Mouse (Mus musculus) liver, embryonic 14.5 days (tissue): ENCODE measurements around the gene Rsph9. TPM values are rescaled to one million over a fixed set of nuclear protein-coding genes. Genes with fewer than 3 reads are reported as not detected.

Experiments used
- ATAC-seq: fragments of 200-750 bp; cut with Nextera tagmentation; 2 replicates; pipeline ENCODE4 v1.8.0; 2017; ENCODE audit warnings: moderate number of reproducible peaks, mild to moderate bottlenecking, moderate library complexity; ENCODE audit not compliant: insufficient read depth
- DNase-seq, 3 experiments: peaks; one replicate each; pipeline ENCODE4 v3.0.0-alpha.2; 2012 to 2013; ENCODE audit warnings: low read depth in 3 of 3, low spot score in 3 of 3
- H3K27ac ChIP-seq: fragments of 300-500 bp; sonication (generic); 2 replicates; pipeline ENCODE4 v1.5.1; 2014; ENCODE audit warnings: moderate library complexity, mild to moderate bottlenecking, control low read depth, inconsistent platforms
- H3K27me3 ChIP-seq: fragments of 300-500 bp; sonication (generic); 2 replicates; pipeline ENCODE4 v1.6.1; 2014; ENCODE audit warnings: mild to moderate bottlenecking, low read length, moderate library complexity; ENCODE audit not compliant: control insufficient read depth, insufficient read depth
- H3K36me3 ChIP-seq: fragments of 300-500 bp; sonication (generic); replicated peaks from 2 replicates; pipeline ENCODE4 v1.6.1; 2014; ENCODE audit warnings: low read depth; ENCODE audit not compliant: control insufficient read depth, insufficient read depth
- H3K4me1 ChIP-seq, 2 experiments: fragments of 200-500 bp in 1 of 2; fragments of 300-500 bp in 1 of 2; sonication (generic) in 1 of 2; replicated peaks; 2 replicates each; pipeline ENCODE4 v1.6.1; 2012 to 2014; ENCODE audit warnings: antibody characterized with exemption in 1 of 2, inconsistent platforms in 1 of 2, low read length in 1 of 2; ENCODE audit not compliant: control insufficient read depth in 2 of 2, insufficient read depth in 2 of 2
- H3K4me2 ChIP-seq: fragments of 300-500 bp; sonication (generic); 2 replicates; pipeline ENCODE4 v1.6.1; 2014; ENCODE audit warnings: low read depth, mild to moderate bottlenecking, control low read depth, moderate library complexity
- H3K4me3 ChIP-seq, 2 experiments: fragments of 200-500 bp in 1 of 2; fragments of 300-500 bp in 1 of 2; sonication (generic) in 1 of 2; 2 replicates each; pipeline ENCODE4 v1.5.1; 2012 to 2014; ENCODE audit warnings: low read depth in 2 of 2, low read length in 2 of 2, mild to moderate bottlenecking in 2 of 2, control low read depth in 1 of 2, inconsistent platforms in 1 of 2, moderate library complexity in 1 of 2; ENCODE audit not compliant: insufficient read depth in 1 of 2
- H3K9ac ChIP-seq: fragments of 300-500 bp; sonication (generic); replicated peaks from 2 replicates; pipeline ENCODE4 v1.6.1; 2014; ENCODE audit warnings: mild to moderate bottlenecking, control low read depth, moderate library complexity
- H3K9me3 ChIP-seq: fragments of 300-500 bp; sonication (generic); 2 replicates; pipeline ENCODE4 v1.6.1; 2016; ENCODE audit warnings: low read length, mixed read lengths; ENCODE audit not compliant: control insufficient read depth
- CTCF ChIP-seq: IDR thresholded peaks from 2 replicates; pipeline ENCODE4 v1.5.1; 2016; ENCODE audit warnings: antibody characterized with exemption, low read depth, control low read depth
- EP300 ChIP-seq: IDR thresholded peaks from 2 replicates; pipeline ENCODE4 v1.6.1; 2016; ENCODE audit warnings: antibody characterized with exemption, low read depth
- WGBS: fragments of 180-500 bp; shearing (Covaris S2); extraction: QIAGEN DNeasy Blood & Tissue Kit; methylation state at CpG from one replicate; pipeline ENCODE4 v1.1.7; 2014; ENCODE audit not compliant: insufficient replicate concordance; 5-methylcytosine and 5-hydroxymethylcytosine counted together
- polyA plus RNA-seq, 2 experiments: library from polyadenylated mRNA; depleted of rRNA in 1 of 2; stranded (reverse) in 1 of 2; unstranded in 1 of 2; fragments of >200 nt; fragmentation: Nextera tagmentation in 1 of 2; extraction: Ambion mirVana in 1 of 2; gene quantifications; 2 replicates each; pipeline versions ENCODE4 v1.2.1 to v1.2.3; 2012 to 2014

Rsph9 gene
- polyA plus RNA-seq, 2 experiments, result 0.63 to 0.71 TPM

DNA sequence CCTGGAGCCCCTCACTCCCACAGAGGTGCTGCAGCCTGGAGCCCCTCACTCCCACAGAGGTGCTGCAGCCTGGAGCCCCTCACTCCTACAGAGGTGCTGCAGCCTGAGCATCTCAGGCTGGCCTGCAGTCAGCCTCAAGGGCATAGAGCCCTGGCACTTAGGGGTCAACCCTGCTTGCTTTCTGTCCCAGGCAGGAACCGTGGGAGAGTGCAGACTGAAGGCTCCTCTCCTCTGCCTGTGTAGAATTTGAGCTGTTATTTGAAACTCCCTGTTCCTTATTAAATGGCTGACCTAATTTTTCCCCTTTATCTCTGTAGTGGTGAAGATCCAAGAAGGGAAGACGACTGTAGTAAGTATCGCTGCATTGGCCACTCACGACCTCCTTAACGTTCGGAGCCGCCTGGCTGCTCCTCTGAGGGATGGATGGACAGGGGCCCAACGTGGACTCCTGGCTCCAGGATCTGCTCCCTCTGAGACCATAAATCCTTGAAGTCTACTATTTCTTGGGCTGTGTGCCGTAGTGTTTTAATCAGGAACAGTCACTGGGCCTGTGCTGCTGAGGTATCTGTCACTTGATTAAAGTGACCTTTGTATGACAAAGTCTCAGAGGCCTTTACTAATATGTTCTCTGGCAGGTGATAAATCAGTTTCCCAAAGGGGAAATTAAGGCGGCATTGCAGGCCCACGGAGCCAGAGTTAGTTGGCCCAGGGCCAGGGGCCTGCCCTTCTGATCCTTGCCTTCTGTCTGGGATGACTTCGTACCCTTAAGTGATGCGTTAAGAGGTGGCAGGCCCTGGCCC lies 26.2 kb downstream of the Rsph9 start:
- no peak overlapping the region for H3K27ac ChIP-seq
- no peak for TF ChIP-seq EP300
- no peak for TF ChIP-seq CTCF
- H3K9me3 ChIP-seq, result no peaks in the 10 kb centered on the region
- H3K9ac ChIP-seq, result no peak overlapping the region
- ATAC-seq (no peak), DNase-seq (no peak)
- no peaks in the 10 kb centered on the region for H3K4me1 ChIP-seq
- H3K27me3 ChIP-seq, result no peaks in the 10 kb centered on the region
- 77% methylated on average over 13 of the region's 13 CpGs for WGBS
- no peak overlapping the region for H3K4me2 ChIP-seq
- H3K4me3 ChIP-seq, result no peak overlapping the region
- H3K36me3 ChIP-seq, result peaks cover 3% of the 10 kb centered on the region

DNA sequence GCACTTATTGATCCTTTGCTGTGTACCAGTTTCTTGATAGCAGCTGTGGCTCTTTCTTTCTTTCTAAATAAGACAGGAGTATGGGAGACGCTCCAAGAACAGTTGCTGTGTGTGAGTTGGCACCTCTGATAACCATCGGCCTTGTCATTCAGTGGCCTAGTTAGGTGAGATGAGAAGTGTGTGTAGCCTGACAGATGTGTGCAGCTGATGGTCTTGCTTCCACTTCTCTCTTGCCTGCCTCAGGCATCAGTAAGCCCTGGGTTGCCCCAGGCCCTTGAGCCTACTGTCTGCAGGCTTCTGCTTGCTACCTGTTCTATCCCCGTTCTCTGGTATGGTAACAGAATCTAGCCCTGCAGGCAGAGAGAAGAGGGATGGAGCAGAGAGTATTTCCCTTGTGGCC lies 27.1 kb downstream of the Rsph9 start:
- no peak for ATAC-seq
- Histone ChIP-seq H3K4me1 (peaks cover under 1 to 3% of the 10 kb centered on the region in 2 experiments), H3K27me3 (no peaks in the 10 kb centered on the region), H3K9me3 (no peaks in the 10 kb centered on the region), H3K4me2 (no peak overlapping the region), H3K9ac (no peak overlapping the region), H3K27ac (no peak overlapping the region), H3K36me3 (no peaks in the 10 kb centered on the region; the same call in 1 of the 2 replicates), H3K4me3 (no peak overlapping the region)
- WGBS, result 73% methylated on average over 3 of the region's 3 CpGs
- DNase-seq, result no peak
- no peak for TF ChIP-seq CTCF
- TF ChIP-seq EP300, result no peak

DNA sequence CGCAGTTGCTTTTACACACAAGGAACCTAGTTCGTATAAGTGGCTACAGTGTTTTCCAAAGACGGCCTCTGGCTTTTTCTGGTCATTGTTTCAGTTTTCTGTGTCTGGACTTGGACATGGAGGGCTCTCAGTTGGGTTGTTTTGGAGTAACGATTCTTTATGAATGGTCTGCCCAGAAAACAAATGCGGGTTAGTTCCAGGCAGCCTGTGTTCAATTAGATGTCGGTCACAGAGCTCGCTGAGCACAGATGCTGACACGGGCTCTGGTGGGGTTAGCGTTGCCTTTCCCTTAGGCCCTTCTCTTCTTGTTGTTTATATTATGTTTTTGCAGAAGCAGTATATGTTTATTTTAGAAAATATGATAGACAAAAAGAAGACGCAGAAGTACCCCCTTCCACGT lies 27.9 kb downstream of the Rsph9 start:
- no peaks in the 10 kb centered on the region for H3K9me3 ChIP-seq
- no peak overlapping the region for H3K27ac ChIP-seq
- TF ChIP-seq EP300 (no peak), CTCF (no peak)
- H3K4me1 ChIP-seq, result peaks cover 7 to 9% of the 10 kb centered on the region in 2 experiments
- H3K4me2 ChIP-seq, result no peak overlapping the region
- H3K36me3 ChIP-seq, result no peaks in the 10 kb centered on the region; the same call in 1 of the 2 replicates
- 78% methylated on average over 11 of the region's 11 CpGs for WGBS
- ATAC-seq (no peak), DNase-seq (no peak)
- H3K9ac ChIP-seq, result no peak overlapping the region
- H3K4me3 ChIP-seq, result no peak overlapping the region
- no peaks in the 10 kb centered on the region for H3K27me3 ChIP-seq

DNA sequence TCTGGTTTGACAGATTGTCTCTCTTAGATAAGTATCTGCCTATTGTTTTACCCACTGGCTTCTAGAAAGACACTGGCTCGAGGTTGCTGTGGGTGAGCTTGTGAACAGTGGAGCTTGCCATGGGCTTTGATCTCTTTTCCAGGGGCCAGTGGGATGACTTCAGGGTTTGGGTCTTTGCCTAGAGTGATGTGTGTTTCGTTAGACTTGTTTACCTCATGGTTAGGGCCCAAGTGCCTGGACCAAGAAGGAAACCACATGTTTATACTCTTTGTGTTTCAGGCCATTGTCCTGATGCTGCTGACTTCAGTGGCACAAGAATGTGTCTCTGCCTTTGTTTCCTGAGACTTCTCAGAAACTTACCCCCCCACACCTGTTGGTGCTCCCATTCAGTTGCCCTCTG lies 28.5 kb downstream of the Rsph9 start:
- TF ChIP-seq EP300, result no peak
- no peak for TF ChIP-seq CTCF
- Histone ChIP-seq H3K4me2 (no peak overlapping the region), H3K27me3 (no peaks in the 10 kb centered on the region), H3K4me3 (no peak overlapping the region), H3K27ac (no peak overlapping the region), H3K36me3 (no peaks in the 10 kb centered on the region; the same call in 1 of the 2 replicates), H3K9me3 (no peaks in the 10 kb centered on the region), H3K9ac (no peak overlapping the region), H3K4me1 (peaks cover 7 to 9% of the 10 kb centered on the region in 2 experiments)
- 50% methylated on average over 2 of the region's 2 CpGs for WGBS
- DNase-seq (no peak), ATAC-seq (no peak)

DNA sequence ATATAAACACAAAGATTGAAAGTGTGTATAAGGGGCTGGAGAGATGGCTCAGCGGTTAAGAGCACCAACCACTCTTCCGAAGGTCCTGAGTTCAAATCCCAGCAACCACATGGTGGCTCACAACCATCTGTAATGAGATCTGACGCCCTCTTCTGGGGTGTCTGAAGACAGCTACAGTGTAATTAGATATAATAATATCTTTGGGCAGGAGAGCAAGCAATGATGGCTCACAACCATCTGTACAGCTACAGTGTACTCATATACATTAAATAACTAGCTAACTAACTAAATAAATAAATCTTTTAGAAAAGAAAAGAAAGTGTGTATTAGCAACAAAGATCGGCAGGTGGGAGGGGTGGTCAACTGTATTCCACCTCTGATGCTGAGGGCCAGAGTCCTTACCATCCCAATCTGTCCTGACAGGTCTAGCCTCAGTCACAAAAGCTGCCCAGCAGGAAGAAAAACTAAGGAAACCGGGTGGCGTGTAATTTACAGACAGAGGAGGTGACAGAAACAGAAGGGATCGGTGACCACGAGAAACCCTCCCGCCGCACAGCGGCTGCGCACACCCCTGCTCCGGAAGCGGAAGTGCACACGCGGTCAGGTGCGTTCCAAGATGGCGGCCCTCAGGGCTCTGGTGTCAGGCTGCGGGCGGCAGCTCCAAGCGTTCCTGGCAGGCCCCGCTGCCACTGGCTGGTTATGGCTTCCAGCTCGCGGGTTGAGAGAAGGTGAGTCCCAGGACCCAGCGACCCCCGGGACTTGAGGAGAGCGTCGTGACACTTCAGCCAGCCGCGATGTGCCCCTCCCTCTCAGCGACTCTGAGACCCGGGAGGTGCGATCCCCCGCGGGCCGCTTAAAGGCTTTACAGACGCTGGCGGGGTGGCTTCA lies 33.4 kb downstream of the Rsph9 start, which contains the start of gene Mrps18a:
TSS of gene Mrps18a (plus strand) at position 585 of the 888 bp plus-strand sequence.
- no peaks in the 10 kb centered on the region for H3K9me3 ChIP-seq
- WGBS, result 6% methylated on average over 38 of the region's 38 CpGs
- H3K27ac ChIP-seq, result peak within 1 kb of the TSS; percentile 32
- ATAC-seq (peak; percentile 85), DNase-seq (peak; percentile 59 to 62 (median 59))
- peaks cover 2% of the 10 kb centered on the region; the same call in 1 of the 2 replicates for H3K27me3 ChIP-seq
- H3K9ac ChIP-seq, result peak within 1 kb of the TSS; percentile 80
- no peak for TF ChIP-seq EP300
- TF ChIP-seq CTCF, result no peak
- no peaks in the 10 kb centered on the region for H3K36me3 ChIP-seq
- peak within 1 kb of the TSS; percentile 98 for H3K4me2 ChIP-seq
- peaks cover 7 to 9% of the 10 kb centered on the region in 2 experiments for H3K4me1 ChIP-seq
- peak within 1 kb of the TSS; percentile 69 to 92 for H3K4me3 ChIP-seq
